Mouse (Mus musculus): ENCODE data around the gene Adgb. TPM values are rescaled to one million over a fixed set of nuclear protein-coding genes. Genes with fewer than 3 reads are reported as not detected.
"Not testable (repeated sequence)": the region's sequence is repeated elsewhere in the genome, so short reads cannot be mapped to it uniquely, and the experiment has no call there.

Gene Adgb
- polyA plus RNA-seq (2014; fragmentation: Nextera tagmentation; extraction: Ambion mirVana) = 0.15 and 0.25 TPM in 2 replicates

DNA sequence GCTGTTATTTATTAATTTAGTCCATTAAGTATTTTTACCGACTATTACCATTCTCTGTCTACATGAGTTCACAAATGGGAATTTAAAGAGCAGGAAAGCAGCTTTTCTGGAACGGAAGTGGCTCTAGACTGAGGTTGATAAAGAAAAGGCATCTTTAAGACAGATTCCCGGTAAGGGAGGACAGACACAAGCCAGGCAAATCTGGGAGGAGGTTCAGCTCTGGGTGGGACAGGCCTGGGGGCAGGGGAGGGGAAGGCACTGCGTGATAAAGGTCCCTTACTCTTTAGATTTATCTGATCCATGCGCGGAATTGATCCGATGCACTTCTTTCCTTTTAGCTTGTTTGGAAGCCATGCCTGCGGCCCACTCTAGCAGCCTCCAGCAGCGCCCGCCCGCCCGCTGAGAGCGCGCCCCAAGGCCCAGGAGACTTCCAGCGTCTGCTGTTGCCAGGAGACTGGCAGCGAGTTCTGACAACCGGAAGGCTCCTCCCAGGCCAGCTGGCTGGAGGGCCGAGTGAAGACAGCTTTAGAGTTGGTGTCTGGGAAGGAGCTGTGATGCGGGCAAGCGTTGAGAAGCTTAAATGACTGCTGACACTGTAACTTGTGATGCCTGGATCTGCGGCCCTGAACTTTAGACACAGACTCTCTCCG, at the start of gene Adgb:
Adgb (minus strand) TSS at position 366 of the 650 bp plus-strand sequence.
- peak within 1 kb of the TSS; percentile 13; the same call in 1 of the 2 replicates for H3K4me3 ChIP-seq (ENCODE audit: low read depth, low read length)
- 11% methylated on average over 22 of the region's 22 CpGs for WGBS

GRCm38 (mm10) chr10:10480139-10480538, 8.0 kb upstream of the Adgb start:
- no peaks in the 10 kb centered on the region for H3K9me3 ChIP-seq (replicated peaks; ENCODE audit: control insufficient read depth, low read length)
- no peak overlapping the region for H3K27ac ChIP-seq (ENCODE audit: low read depth, low read length)
- H3K4me1 ChIP-seq (ENCODE audit: control insufficient read depth, insufficient read depth, low read length) = no peaks in the 10 kb centered on the region
- no peaks in the 10 kb centered on the region for H3K27me3 ChIP-seq (replicated peaks; ENCODE audit: control insufficient read depth, insufficient read depth, low read length)
- 84% methylated on average over 1 of the region's 1 CpGs for WGBS
- no peak overlapping the region for H3K4me2 ChIP-seq (ENCODE audit: low read length)
- H3K4me3 ChIP-seq (ENCODE audit: low read depth, low read length) = no peak overlapping the region
- ATAC-seq (no peak), DNase-seq (ENCODE audit: low spot score) (no peak)
- H3K9ac ChIP-seq (ENCODE audit: low read length) = no peak overlapping the region
- H3K36me3 ChIP-seq (ENCODE audit: control insufficient read depth, insufficient read depth, low read length) = no peaks in the 10 kb centered on the region

More for the DNA sequence above, at the start of gene Adgb:
- Histone ChIP-seq H3K9me3 (replicated peaks; ENCODE audit: control insufficient read depth, low read length) (no peaks in the 10 kb centered on the region), H3K4me2 (ENCODE audit: low read length) (peak within 1 kb of the TSS; percentile 47), H3K27me3 (replicated peaks; ENCODE audit: control insufficient read depth, insufficient read depth, low read length) (no peaks in the 10 kb centered on the region), H3K4me1 (ENCODE audit: control insufficient read depth, insufficient read depth, low read length) (peaks cover 9% of the 10 kb centered on the region), H3K27ac (ENCODE audit: low read depth, low read length) (no peak within 1 kb of the TSS), H3K36me3 (ENCODE audit: control insufficient read depth, insufficient read depth, low read length) (no peaks in the 10 kb centered on the region), H3K9ac (ENCODE audit: low read length) (peak within 1 kb of the TSS; percentile 17; the same call in 1 of the 2 replicates)
- ATAC-seq (peak; percentile 97), DNase-seq (ENCODE audit: low spot score) (peak; percentile 79)

- not testable (repeated sequence) for H3K27me3 ChIP-seq (replicated peaks; ENCODE audit: control insufficient read depth, insufficient read depth, low read length); ATAC-seq; H3K4me3 ChIP-seq (ENCODE audit: low read depth, low read length); H3K9ac ChIP-seq (ENCODE audit: low read length); DNase-seq (ENCODE audit: low spot score); H3K36me3 ChIP-seq (ENCODE audit: control insufficient read depth, insufficient read depth, low read length); H3K4me2 ChIP-seq (ENCODE audit: low read length); H3K27ac ChIP-seq (ENCODE audit: low read depth, low read length); H3K4me1 ChIP-seq (ENCODE audit: control insufficient read depth, insufficient read depth, low read length); H3K9me3 ChIP-seq (replicated peaks; ENCODE audit: control insufficient read depth, low read length)
- 79% methylated on average over 10 of the region's 10 CpGs for WGBS
Observed at GRCm38 (mm10) chr10:10477429-10477828, 5.3 kb upstream of the Adgb start.

DNA sequence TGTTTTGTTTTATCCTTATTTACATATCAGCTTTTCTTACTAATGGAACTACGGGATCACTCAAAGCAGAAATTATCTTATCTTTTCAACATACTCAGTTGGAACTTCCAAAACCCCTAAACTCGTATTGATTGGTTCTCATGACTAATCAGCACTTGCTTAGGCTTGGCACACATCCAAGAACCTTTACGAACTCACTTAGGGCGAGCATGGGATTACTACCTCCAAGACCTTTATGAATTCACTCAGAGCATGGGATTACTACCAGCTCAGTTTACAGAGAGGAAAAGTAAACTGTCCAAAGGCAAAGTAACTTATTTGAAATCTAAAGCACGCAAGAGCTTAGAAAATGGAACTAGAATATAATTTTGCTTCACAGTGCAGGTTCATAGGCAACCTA, 4.8 kb upstream of the Adgb start:
- Histone ChIP-seq H3K27ac (ENCODE audit: low read depth, low read length) (no peak overlapping the region), H3K27me3 (replicated peaks; ENCODE audit: control insufficient read depth, insufficient read depth, low read length) (no peaks in the 10 kb centered on the region), H3K4me2 (ENCODE audit: low read length) (no peak overlapping the region), H3K9me3 (replicated peaks; ENCODE audit: control insufficient read depth, low read length) (no peaks in the 10 kb centered on the region), H3K4me3 (ENCODE audit: low read depth, low read length) (no peak overlapping the region), H3K4me1 (ENCODE audit: control insufficient read depth, insufficient read depth, low read length) (peaks cover 8% of the 10 kb centered on the region), H3K9ac (ENCODE audit: low read length) (no peak overlapping the region), H3K36me3 (ENCODE audit: control insufficient read depth, insufficient read depth, low read length) (no peaks in the 10 kb centered on the region)
- 46% methylated on average over 5 of the region's 5 CpGs for WGBS
- ATAC-seq (no peak), DNase-seq (ENCODE audit: low spot score) (no peak)

DNA sequence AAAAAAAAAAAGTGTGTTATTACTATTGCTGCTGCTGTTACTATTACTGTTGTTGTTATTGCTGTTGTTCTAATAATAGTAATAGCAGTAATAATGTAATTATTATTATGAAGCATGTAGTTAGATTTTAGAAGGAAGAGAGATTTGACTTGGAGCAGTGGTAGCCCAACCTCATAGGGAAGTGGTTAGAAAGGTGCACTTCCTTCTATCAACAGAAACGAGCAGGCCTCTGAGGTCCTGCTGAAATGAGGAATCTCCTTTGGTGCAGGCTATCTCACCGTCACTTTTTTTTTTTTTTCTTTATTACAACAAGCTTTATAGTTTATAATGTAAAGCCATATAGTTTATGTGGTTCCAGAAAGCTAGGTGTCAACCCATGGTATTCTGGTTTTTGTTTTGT, 4.4 kb upstream of the Adgb start:
- Histone ChIP-seq H3K27ac (ENCODE audit: low read depth, low read length) (no peak overlapping the region), H3K4me3 (ENCODE audit: low read depth, low read length) (no peak overlapping the region), H3K36me3 (ENCODE audit: control insufficient read depth, insufficient read depth, low read length) (no peaks in the 10 kb centered on the region), H3K9ac (ENCODE audit: low read length) (no peak overlapping the region), H3K27me3 (replicated peaks; ENCODE audit: control insufficient read depth, insufficient read depth, low read length) (no peaks in the 10 kb centered on the region), H3K9me3 (replicated peaks; ENCODE audit: control insufficient read depth, low read length) (no peaks in the 10 kb centered on the region), H3K4me1 (ENCODE audit: control insufficient read depth, insufficient read depth, low read length) (peaks cover 9% of the 10 kb centered on the region), H3K4me2 (ENCODE audit: low read length) (no peak overlapping the region)
- 79% methylated on average over 2 of the region's 2 CpGs for WGBS
- no peak for DNase-seq (ENCODE audit: low spot score)
- no peak for ATAC-seq

GRCm38 (mm10) chr10:10468699-10469547, 3.2 kb downstream of the Adgb start:
- DNase-seq (ENCODE audit: low spot score) (peak; percentile 25), ATAC-seq (peak; percentile 35; the same call in 1 of the 2 replicates)
- H3K4me1 ChIP-seq (ENCODE audit: control insufficient read depth, insufficient read depth, low read length) = peaks cover 9% of the 10 kb centered on the region
- H3K4me2 ChIP-seq (ENCODE audit: low read length) = no peak overlapping the region
- H3K9me3 ChIP-seq (replicated peaks; ENCODE audit: control insufficient read depth, low read length) = no peaks in the 10 kb centered on the region
- no peak overlapping the region for H3K4me3 ChIP-seq (ENCODE audit: low read depth, low read length)
- 50% methylated on average over 6 of the region's 6 CpGs for WGBS
- no peak overlapping the region for H3K9ac ChIP-seq (ENCODE audit: low read length)
- no peaks in the 10 kb centered on the region for H3K36me3 ChIP-seq (ENCODE audit: control insufficient read depth, insufficient read depth, low read length)
- H3K27me3 ChIP-seq (replicated peaks; ENCODE audit: control insufficient read depth, insufficient read depth, low read length) = no peaks in the 10 kb centered on the region
- H3K27ac ChIP-seq (ENCODE audit: low read depth, low read length) = no peak overlapping the region

DNA sequence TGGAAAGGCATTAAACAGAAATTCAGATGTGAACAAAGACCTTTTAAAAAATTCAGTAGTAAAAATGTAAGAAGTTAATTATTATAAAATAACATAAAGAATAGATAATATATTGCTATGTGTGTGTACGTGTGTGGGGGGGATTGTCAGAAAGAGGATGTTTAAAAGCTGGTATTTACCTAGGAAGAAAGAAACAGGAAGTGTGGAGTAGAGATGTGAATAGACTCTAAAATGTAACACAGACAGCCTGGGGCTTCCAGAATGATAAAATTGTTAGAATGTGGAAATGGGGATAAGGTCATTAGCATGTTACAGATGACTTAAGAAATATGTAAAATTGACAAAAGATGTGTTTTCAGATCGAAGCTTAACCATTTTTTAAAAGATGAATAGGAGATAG, 12.0 kb downstream of the Adgb start:
- no peaks in the 10 kb centered on the region for H3K4me1 ChIP-seq (ENCODE audit: control insufficient read depth, insufficient read depth, low read length)
- no peak overlapping the region for H3K4me3 ChIP-seq (ENCODE audit: low read depth, low read length)
- no peak for ATAC-seq
- DNase-seq (ENCODE audit: low spot score) = no peak
- WGBS = 80% methylated on average over 2 of the region's 2 CpGs
- H3K27ac ChIP-seq (ENCODE audit: low read depth, low read length) = no peak overlapping the region
- no peaks in the 10 kb centered on the region for H3K36me3 ChIP-seq (ENCODE audit: control insufficient read depth, insufficient read depth, low read length)
- H3K9ac ChIP-seq (ENCODE audit: low read length) = no peak overlapping the region
- H3K9me3 ChIP-seq (replicated peaks; ENCODE audit: control insufficient read depth, low read length) = no peaks in the 10 kb centered on the region
- H3K27me3 ChIP-seq (replicated peaks; ENCODE audit: control insufficient read depth, insufficient read depth, low read length) = no peaks in the 10 kb centered on the region
- no peak overlapping the region for H3K4me2 ChIP-seq (ENCODE audit: low read length)

- H3K27ac ChIP-seq (ENCODE audit: low read depth, low read length) = no peak overlapping the region
- WGBS = 89% methylated on average over 5 of the region's 5 CpGs
- DNase-seq (ENCODE audit: low spot score) (no peak), ATAC-seq (no peak)
- H3K27me3 ChIP-seq (replicated peaks; ENCODE audit: control insufficient read depth, insufficient read depth, low read length) = no peaks in the 10 kb centered on the region
- H3K4me2 ChIP-seq (ENCODE audit: low read length) = no peak overlapping the region
- H3K36me3 ChIP-seq (ENCODE audit: control insufficient read depth, insufficient read depth, low read length) = no peaks in the 10 kb centered on the region
- H3K9ac ChIP-seq (ENCODE audit: low read length) = no peak overlapping the region
- H3K9me3 ChIP-seq (replicated peaks; ENCODE audit: control insufficient read depth, low read length) = no peaks in the 10 kb centered on the region
- H3K4me1 ChIP-seq (ENCODE audit: control insufficient read depth, insufficient read depth, low read length) = no peaks in the 10 kb centered on the region
- no peak overlapping the region for H3K4me3 ChIP-seq (ENCODE audit: low read depth, low read length)
Observed at GRCm38 (mm10) chr10:10456991-10457390, 15.1 kb downstream of the Adgb start.

DNA sequence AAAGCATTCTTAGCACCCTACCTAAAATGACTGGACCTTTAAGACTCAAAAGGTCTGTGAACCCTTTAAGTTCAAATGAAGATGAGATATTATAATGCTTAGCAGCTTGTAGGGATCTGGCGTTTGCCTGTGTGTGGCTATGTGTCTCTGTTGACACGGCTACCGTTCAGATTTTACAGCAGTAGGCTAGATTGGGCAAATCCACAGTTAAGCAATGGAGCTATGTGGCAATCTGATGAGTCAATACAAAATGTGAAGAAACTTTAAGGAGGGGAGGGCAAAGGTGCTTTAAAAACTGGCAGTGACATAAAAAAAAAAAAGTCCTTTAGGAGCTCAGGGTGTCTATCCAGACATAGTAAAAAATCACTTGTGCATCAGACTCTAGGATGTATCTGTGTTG, 23.1 kb downstream of the Adgb start:
- whole genome bisulfite sequencing = 67% methylated on average over 3 of the region's 3 CpGs
- Histone ChIP-seq H3K9me3 (replicated peaks; ENCODE audit: control insufficient read depth, low read length) (no peaks in the 10 kb centered on the region), H3K4me1 (ENCODE audit: control insufficient read depth, insufficient read depth, low read length) (no peaks in the 10 kb centered on the region), H3K27ac (ENCODE audit: low read depth, low read length) (no peak overlapping the region), H3K4me3 (ENCODE audit: low read depth, low read length) (no peak overlapping the region), H3K27me3 (replicated peaks; ENCODE audit: control insufficient read depth, insufficient read depth, low read length) (no peaks in the 10 kb centered on the region), H3K4me2 (ENCODE audit: low read length) (no peak overlapping the region), H3K9ac (ENCODE audit: low read length) (no peak overlapping the region), H3K36me3 (ENCODE audit: control insufficient read depth, insufficient read depth, low read length) (no peaks in the 10 kb centered on the region)
- no peak for ATAC-seq
- no peak for DNase-seq (ENCODE audit: low spot score)
